Comparison of ENCODE assay signal across 8 mouse cellular contexts in genomic region chr13:40733542-40734151, GRCm38 (mm10). TPM values are rescaled to one million over a fixed set of nuclear protein-coding genes. Genes with fewer than 3 reads are reported as not detected.
DNase-seq lines count a peak whose midpoint lies in the region; ATAC-seq lines count a peak whose summit lies in the region.

No protein-coding gene starts in this region.

- H3K36me3 ChIP-seq in heart, embryonic 11.5 days (ENCODE audit: control insufficient read depth, insufficient read depth, low read length): no peaks in the 10 kb centered on the region
- no peaks in the 10 kb centered on the region for H3K36me3 ChIP-seq in hindbrain, embryonic 10.5 days
- H3K36me3 ChIP-seq in midbrain, embryonic 12.5 days: no peaks in the 10 kb centered on the region

- no peak overlapping the region for H3K27ac ChIP-seq in heart, embryonic 11.5 days (ENCODE audit: low read depth, low read length)
- H3K27ac ChIP-seq in hindbrain, embryonic 10.5 days: no peak overlapping the region
- peak overlapping the region; percentile 20; the same call in 1 of the 2 replicates for H3K27ac ChIP-seq in midbrain, embryonic 12.5 days (replicated peaks)

- H3K9ac ChIP-seq in heart, embryonic 11.5 days (ENCODE audit: low read depth, low read length): no peak overlapping the region
- no peak overlapping the region; the same call in 1 of the 2 replicates for H3K9ac ChIP-seq in midbrain, embryonic 12.5 days (replicated peaks)

- peaks cover 97% of the 10 kb centered on the region for H3K27me3 ChIP-seq in heart, embryonic 11.5 days (ENCODE audit: control insufficient read depth, insufficient read depth, low read length)
- H3K27me3 ChIP-seq in hindbrain, embryonic 10.5 days (ENCODE audit: insufficient read depth, poor library complexity, severe bottlenecking): peaks cover 98% of the 10 kb centered on the region
- H3K27me3 ChIP-seq in midbrain, embryonic 12.5 days: peaks cover 93% of the 10 kb centered on the region

- no peak for ATAC-seq in heart, embryonic 11.5 days (replicated peaks; ENCODE audit: insufficient number of reproducible peaks, low FRiP score, low TSS enrichment)
- ATAC-seq in midbrain, embryonic 12.5 days (ENCODE audit: low FRiP score, low read depth): peak; percentile 31

- no peaks in the 10 kb centered on the region for H3K9me3 ChIP-seq in heart, embryonic 11.5 days (replicated peaks; ENCODE audit: control insufficient read depth, low read length)
- H3K9me3 ChIP-seq in hindbrain, embryonic 10.5 days: no peaks in the 10 kb centered on the region
- no peaks in the 10 kb centered on the region for H3K9me3 ChIP-seq in midbrain, embryonic 12.5 days

- intact Hi-C loops in heart, postnatal 25 days (cut with DNase I): no loop called here

- H3K4me2 ChIP-seq in heart, embryonic 11.5 days: peak overlapping the region; percentile 69
- peak overlapping the region; percentile 49 for H3K4me2 ChIP-seq in midbrain, embryonic 12.5 days (replicated peaks)

- peaks cover 12% of the 10 kb centered on the region for H3K4me1 ChIP-seq in heart, embryonic 11.5 days (ENCODE audit: control insufficient read depth, insufficient read depth, low read length)
- peaks cover 59% of the 10 kb centered on the region for H3K4me1 ChIP-seq in hindbrain, embryonic 10.5 days (replicated peaks)
- peaks cover 19% of the 10 kb centered on the region for H3K4me1 ChIP-seq in midbrain, embryonic 12.5 days

- WGBS in heart, embryonic 11.5 days (ENCODE audit: insufficient replicate concordance): under 1% methylated on average over 36 of the region's 38 CpGs
- under 1% methylated on average over 38 of the region's 38 CpGs for WGBS in hindbrain, embryonic 10.5 days
- under 1% methylated on average over 36 of the region's 38 CpGs for WGBS in midbrain, embryonic 12.5 days

- peak overlapping the region; percentile 40 for H3K4me3 ChIP-seq in heart, embryonic 11.5 days (ENCODE audit: low read depth, low read length)
- H3K4me3 ChIP-seq in hindbrain, embryonic 10.5 days: peak overlapping the region; percentile 60
- H3K4me3 ChIP-seq in midbrain, embryonic 12.5 days: peak overlapping the region; percentile 46

- no peak for DNase-seq in heart, postnatal 25 days (ENCODE audit: low spot score)
- peak; percentile 71 for DNase-seq in adipocyte (ENCODE audit: low spot score)
- peak; percentile 75 for DNase-seq in hindbrain, embryonic 10.5 days (ENCODE audit: low spot score)
- no peak for DNase-seq in adrenal gland, postnatal 36 days
- DNase-seq in ovary, postnatal 10 days (ENCODE audit: low spot score): no peak
- DNase-seq in thymus, postnatal 25 days: no peak

RNA-seq across cellular contexts. Expression of gene Tfap2a, which starts 4.5 kb away (rescaled TPM):
- polyA plus RNA-seq in heart, embryonic 11.5 days (2014; fragmentation: Nextera tagmentation; extraction: Ambion mirVana): 0.14 and 0.39 TPM in 2 replicates
- total RNA-seq in heart, postnatal 25 days (2021): under 1 TPM; 0.14 to 0.23 TPM
- 6.7 and 13.8 TPM in 2 replicates for polyA plus RNA-seq in hindbrain, embryonic 10.5 days (2016; fragmentation: Nextera tagmentation; extraction: Ambion mirVana)
- 5.9 and 6.3 TPM in 2 replicates for polyA plus RNA-seq in midbrain, embryonic 12.5 days (2016; fragmentation: Nextera tagmentation; extraction: Ambion mirVana)
- under 1 TPM; 0.20 TPM for total RNA-seq in adrenal gland, postnatal 36 days (2021)

Comparison
In these comparisons a context has a peak if more than half of its experiments do, and no peak if none do; other contexts are left out.
1. DNase-seq: peak in adipocyte (single experiment) and hindbrain, embryonic 10.5 days (single experiment); none in heart, postnatal 25 days (single experiment), adrenal gland, postnatal 36 days (0 of 2), ovary, postnatal 10 days (single experiment) and thymus, postnatal 25 days (single experiment).
2. Peak in every context shown above with its lines, with median percentiles within 50 percentile points of each other: H3K4me3 ChIP-seq.